Comparison of ENCODE assay signal across 18 mouse cellular contexts in genomic region chr19:30158189-30158588, GRCm38 (mm10). TPM values are rescaled to one million over a fixed set of nuclear protein-coding genes. Genes with fewer than 3 reads are reported as not detected.
"Had no signal": no experiment of that assay in that cellular context is flagged by ENCODE, and none has a peak within 500 bp of the region (broad histone marks: within the 10 kb centered on the region; RNA-seq: fewer than 3 reads in every experiment).

No protein-coding gene starts in this region.

- H3K4me2 ChIP-seq: midbrain, embryonic 12.5 days had no signal

- DNase-seq: kidney, adult 8-10 months; kidney, postnatal 25 days; layer of hippocampus, adult 9-11 months; left cerebral cortex, postnatal 4 days; lung, adult 2 months; lung, postnatal 10 days; lung, postnatal 4 days; retina, postnatal 1 day; right cerebral cortex, postnatal 4 days; spleen, adult 18-20 months; thymus, adult 18-20 months; thymus, postnatal 14 days had no signal

- H3K9ac ChIP-seq: midbrain, embryonic 12.5 days; neural tube, embryonic 13.5 days had no signal

- H3K27ac ChIP-seq: midbrain, embryonic 12.5 days; neural tube, embryonic 13.5 days had no signal

- H3K9me3 ChIP-seq: midbrain, embryonic 12.5 days; neural tube, embryonic 13.5 days had no signal

- H3K36me3 ChIP-seq: midbrain, embryonic 12.5 days; neural tube, embryonic 13.5 days had no signal

- ATAC-seq: inflammation-experienced regulatory T-cells, adult 6 months; intestine, postnatal 0 days; midbrain, embryonic 16.5 days had no signal

- H3K27me3 ChIP-seq: midbrain, embryonic 12.5 days; neural tube, embryonic 13.5 days had no signal

- H3K4me3 ChIP-seq: midbrain, embryonic 12.5 days; neural tube, embryonic 13.5 days had no signal

RNA-seq across cellular contexts. Expression of gene Gldc, which starts 17.0 kb away (rescaled TPM):
- total RNA-seq: megakaryocyte, adult 5-6 weeks had no signal
